Mouse (Mus musculus) testis, adult 2 months (tissue): Measurements from ENCODE around the gene Gm10974. TPM values are rescaled to one million over a fixed set of nuclear protein-coding genes. Genes with fewer than 3 reads are reported as not detected.

Experiments used
- H3K27ac ChIP-seq: fragments of 200-500 bp; 2 replicates; pipeline ENCODE4 v1.5.1; 2012; ENCODE audit warnings: low read depth, low read length; ENCODE audit not compliant: control insufficient read depth, insufficient read depth
- H3K27me3 ChIP-seq: fragments of 200-500 bp; 2 replicates; pipeline ENCODE4 v1.6.1; 2012; ENCODE audit warnings: mild to moderate bottlenecking, low read length, moderate library complexity; ENCODE audit not compliant: control insufficient read depth, insufficient read depth
- H3K36me3 ChIP-seq: fragments of 200-500 bp; 2 replicates; pipeline ENCODE4 v1.6.1; 2012; ENCODE audit warnings: mild to moderate bottlenecking, low read length; ENCODE audit not compliant: control insufficient read depth, insufficient read depth
- H3K4me1 ChIP-seq: fragments of 200-500 bp; 2 replicates; pipeline ENCODE4 v1.6.1; 2012; ENCODE audit warnings: low read length; ENCODE audit not compliant: control insufficient read depth, insufficient read depth
- H3K4me3 ChIP-seq: fragments of 200-500 bp; 2 replicates; pipeline ENCODE4 v1.5.1; 2012; ENCODE audit warnings: low read depth, mild to moderate bottlenecking, low read length, moderate library complexity, mixed read lengths; ENCODE audit not compliant: control insufficient read depth
- CTCF ChIP-seq: fragments of 200-500 bp; IDR thresholded peaks from 2 replicates; pipeline ENCODE4 v1.5.1; 2012; ENCODE audit warnings: low read depth, mild to moderate bottlenecking, inconsistent platforms, low read length, moderate library complexity; ENCODE audit not compliant: control insufficient read depth, insufficient read depth, insufficient replicate concordance
- POLR2A ChIP-seq: fragments of 200-500 bp; IDR thresholded peaks from 2 replicates; pipeline ENCODE4 v1.6.1; 2012; ENCODE audit warnings: low read depth, mild to moderate bottlenecking, inconsistent platforms, low read length, moderate library complexity; ENCODE audit not compliant: control insufficient read depth
- polyA plus RNA-seq: library from polyadenylated mRNA; depleted of rRNA; stranded (reverse); fragments of >200 nt; gene quantifications from 2 replicates; pipeline ENCODE4 v1.2.3, GENCODE M21; 2012

Gene Gm10974
- polyA plus RNA-seq, 1 experiment, result not detected

- H3K4me1 ChIP-seq, result no peaks in the 10 kb centered on the region
- no peaks in the 10 kb centered on the region for H3K27me3 ChIP-seq
- no peaks in the 10 kb centered on the region for H3K36me3 ChIP-seq
- TF ChIP-seq POLR2A (no peak), CTCF (no peak)
- no peak overlapping the region for H3K27ac ChIP-seq
- no peak overlapping the region for H3K4me3 ChIP-seq
Measured at GRCm38 (mm10) chr7:66397288-66397687, 31.6 kb downstream of the Gm10974 start.

- no peak overlapping the region for H3K27ac ChIP-seq
- no peak overlapping the region for H3K4me3 ChIP-seq
- H3K27me3 ChIP-seq, result no peaks in the 10 kb centered on the region
- no peaks in the 10 kb centered on the region for H3K36me3 ChIP-seq
- TF ChIP-seq CTCF (no peak), POLR2A (no peak)
- H3K4me1 ChIP-seq, result peaks cover 13% of the 10 kb centered on the region
Measured at GRCm38 (mm10) chr7:66401605-66402004, 35.9 kb downstream of the Gm10974 start.

- Histone ChIP-seq H3K4me3 (no peak overlapping the region), H3K4me1 (peaks cover 13% of the 10 kb centered on the region), H3K36me3 (no peaks in the 10 kb centered on the region), H3K27ac (no peak overlapping the region), H3K27me3 (no peaks in the 10 kb centered on the region)
- TF ChIP-seq POLR2A (no peak), CTCF (no peak)
Measured at GRCm38 (mm10) chr7:66402876-66403275, 37.2 kb downstream of the Gm10974 start.

GRCm38 (mm10) chr7:66404141-66404540 is 38.4 kb downstream of the Gm10974 start:
- no peaks in the 10 kb centered on the region for H3K36me3 ChIP-seq
- peaks cover 13% of the 10 kb centered on the region for H3K4me1 ChIP-seq
- TF ChIP-seq POLR2A (no peak), CTCF (no peak)
- H3K4me3 ChIP-seq, result no peak overlapping the region
- no peaks in the 10 kb centered on the region for H3K27me3 ChIP-seq
- no peak overlapping the region for H3K27ac ChIP-seq

- Histone ChIP-seq H3K4me3 (no peak overlapping the region), H3K27me3 (no peaks in the 10 kb centered on the region), H3K4me1 (peaks cover 13% of the 10 kb centered on the region), H3K36me3 (no peaks in the 10 kb centered on the region), H3K27ac (peak overlapping the region; percentile 92; the same call in 1 of the 2 replicates)
- no peak for TF ChIP-seq POLR2A
- TF ChIP-seq CTCF, result no peak
Measured at GRCm38 (mm10) chr7:66404802-66405201, 39.1 kb downstream of the Gm10974 start.

- no peak for TF ChIP-seq CTCF
- H3K27me3 ChIP-seq, result no peaks in the 10 kb centered on the region
- H3K27ac ChIP-seq, result peak overlapping the region; percentile 92
- peak overlapping the region; percentile 12; the same call in 1 of the 2 replicates for H3K4me3 ChIP-seq
- no peaks in the 10 kb centered on the region for H3K36me3 ChIP-seq
- H3K4me1 ChIP-seq, result peaks cover 13% of the 10 kb centered on the region
Measured at GRCm38 (mm10) chr7:66405541-66405940, 39.8 kb downstream of the Gm10974 start.

- Histone ChIP-seq H3K4me1 (peaks cover 13% of the 10 kb centered on the region), H3K4me3 (peak overlapping the region; percentile 12; the same call in 1 of the 2 replicates), H3K36me3 (no peaks in the 10 kb centered on the region), H3K27me3 (no peaks in the 10 kb centered on the region), H3K27ac (peak overlapping the region; percentile 92)
- TF ChIP-seq POLR2A, result peak; percentile 22; the same call in 1 of the 2 replicates
- TF ChIP-seq CTCF, result no peak
Measured at GRCm38 (mm10) chr7:66405951-66406721, 40.4 kb downstream of the Gm10974 start.
